Mouse (Mus musculus) splenic B cell, adult 2 months (primary cell): ENCODE results near the gene B3gnt2.

Experiments
- DNase-seq: peaks from one replicate; pipeline ENCODE4 v3.0.0-alpha.2; 2011; ENCODE audit warnings: low read depth, low spot score
- H3K27me3 ChIP-seq: 2 replicates; pipeline ENCODE4 v1.6.1; 2012; ENCODE audit warnings: mild to moderate bottlenecking, low read length, moderate library complexity, mixed read lengths; ENCODE audit not compliant: control insufficient read depth, poor library complexity, insufficient read depth, severe bottlenecking
- H3K36me3 ChIP-seq: 2 replicates; pipeline ENCODE4 v1.6.1; 2012; ENCODE audit warnings: mild to moderate bottlenecking, low read length, moderate library complexity, mixed read lengths; ENCODE audit not compliant: control insufficient read depth, poor library complexity, insufficient read depth, severe bottlenecking

The B3gnt2 gene

GRCm38 (mm10) chr11:22846960-22847731 is 13.6 kb downstream of the B3gnt2 start:
- no peaks in the 10 kb centered on the region for H3K27me3 ChIP-seq
- no peak for DNase-seq
- no peaks in the 10 kb centered on the region for H3K36me3 ChIP-seq

- H3K36me3 ChIP-seq = no peaks in the 10 kb centered on the region
- peak; percentile 47 for DNase-seq
- H3K27me3 ChIP-seq = no peaks in the 10 kb centered on the region
Observed at GRCm38 (mm10) chr11:22846093-22846835, 14.5 kb downstream of the B3gnt2 start.

GRCm38 (mm10) chr11:22844754-22845718 is 15.7 kb downstream of the B3gnt2 start:
- DNase-seq = peak; percentile 50
- H3K36me3 ChIP-seq = no peaks in the 10 kb centered on the region
- H3K27me3 ChIP-seq = no peaks in the 10 kb centered on the region

GRCm38 (mm10) chr11:22839456-22839855 is 21.3 kb downstream of the B3gnt2 start:
- H3K27me3 ChIP-seq = no peaks in the 10 kb centered on the region
- no peak for DNase-seq
- H3K36me3 ChIP-seq = peaks cover 7% of the 10 kb centered on the region

GRCm38 (mm10) chr11:22838361-22838760 is 22.4 kb downstream of the B3gnt2 start:
- no peaks in the 10 kb centered on the region for H3K27me3 ChIP-seq
- DNase-seq = no peak
- peaks cover 7% of the 10 kb centered on the region for H3K36me3 ChIP-seq

- H3K27me3 ChIP-seq = no peaks in the 10 kb centered on the region
- H3K36me3 ChIP-seq = peaks cover 7% of the 10 kb centered on the region
- no peak for DNase-seq
Observed at GRCm38 (mm10) chr11:22836269-22836668, 24.5 kb downstream of the B3gnt2 start.

GRCm38 (mm10) chr11:22832600-22832999 is 28.2 kb downstream of the B3gnt2 start:
- Histone ChIP-seq H3K36me3 (peaks cover 4% of the 10 kb centered on the region), H3K27me3 (no peaks in the 10 kb centered on the region)
- DNase-seq = no peak

GRCm38 (mm10) chr11:22831916-22832315 is 28.8 kb downstream of the B3gnt2 start:
- Histone ChIP-seq H3K36me3 (peaks cover 4% of the 10 kb centered on the region), H3K27me3 (no peaks in the 10 kb centered on the region)
- DNase-seq = no peak

GRCm38 (mm10) chr11:22830684-22831083 is 30.1 kb downstream of the B3gnt2 start:
- no peaks in the 10 kb centered on the region; the same call in 1 of the 2 replicates for H3K36me3 ChIP-seq
- DNase-seq = no peak

GRCm38 (mm10) chr11:22830179-22830611 is 30.6 kb downstream of the B3gnt2 start:
- Histone ChIP-seq H3K27me3 (no peaks in the 10 kb centered on the region), H3K36me3 (no peaks in the 10 kb centered on the region; the same call in 1 of the 2 replicates)
- DNase-seq = no peak

More at GRCm38 (mm10) chr11:22830684-22831083, 30.1 kb downstream of the B3gnt2 start:
- no peaks in the 10 kb centered on the region for H3K27me3 ChIP-seq

GRCm38 (mm10) chr11:22828988-22829632 is 31.7 kb downstream of the B3gnt2 start:
- DNase-seq = no peak
- Histone ChIP-seq H3K36me3 (no peaks in the 10 kb centered on the region; the same call in 1 of the 2 replicates), H3K27me3 (no peaks in the 10 kb centered on the region)

GRCm38 (mm10) chr11:22827514-22828080 is 33.2 kb downstream of the B3gnt2 start:
- Histone ChIP-seq H3K27me3 (no peaks in the 10 kb centered on the region), H3K36me3 (no peaks in the 10 kb centered on the region)
- DNase-seq = no peak

- no peak for DNase-seq
- Histone ChIP-seq H3K27me3 (no peaks in the 10 kb centered on the region), H3K36me3 (no peaks in the 10 kb centered on the region)
Observed at GRCm38 (mm10) chr11:22826665-22827064, 34.1 kb downstream of the B3gnt2 start.

GRCm38 (mm10) chr11:22826051-22826450 is 34.7 kb downstream of the B3gnt2 start:
- no peaks in the 10 kb centered on the region for H3K36me3 ChIP-seq
- no peak for DNase-seq
- no peaks in the 10 kb centered on the region for H3K27me3 ChIP-seq
